Mouse (Mus musculus) bone marrow, adult 2 months (tissue): ENCODE results near the gene Slc25a44. TPM values are rescaled to one million over a fixed set of nuclear protein-coding genes. Genes with fewer than 3 reads are reported as not detected.

Experiments used
- H3K27ac ChIP-seq: fragments of 200-500 bp; 2 replicates; pipeline ENCODE4 v1.5.1; 2012; ENCODE audit warnings: low read depth, mild to moderate bottlenecking, control low read depth, inconsistent platforms, low read length; ENCODE audit not compliant: control insufficient read depth, poor library complexity, insufficient read depth
- H3K4me1 ChIP-seq: fragments of 200-500 bp; 2 replicates; pipeline ENCODE4 v1.6.1; 2011; ENCODE audit warnings: low read length; ENCODE audit not compliant: control insufficient read depth, insufficient read depth
- H3K4me3 ChIP-seq: fragments of 200-500 bp; replicated peaks from 2 replicates; pipeline ENCODE3; 2011; ENCODE audit warnings: mild to moderate bottlenecking, low read depth, low read length, control low read depth; ENCODE audit not compliant: control insufficient read depth
- CTCF ChIP-seq: fragments of 200-500 bp; IDR thresholded peaks from 2 replicates; pipeline ENCODE4 v1.5.1; 2011; ENCODE audit warnings: low read length, control low read depth; ENCODE audit not compliant: control insufficient read depth, insufficient read depth
- POLR2A ChIP-seq: fragments of 200-500 bp; IDR thresholded peaks from 2 replicates; pipeline ENCODE4 v1.6.1; 2011; ENCODE audit warnings: low read depth, mild to moderate bottlenecking, control low read depth, low read length, borderline replicate concordance; ENCODE audit not compliant: control insufficient read depth
- WGBS: fragments of 180-500 bp; shearing (Covaris S2); methylation state at CpG from one replicate; pipeline ENCODE4 v1.1.7; 2018; 5-methylcytosine and 5-hydroxymethylcytosine counted together
- polyA plus RNA-seq: library from polyadenylated mRNA; stranded (reverse); fragments of >200 nt; gene quantifications from 2 replicates; pipeline ENCODE4 v1.2.4, GENCODE M21; 2011; ENCODE audit warnings: low replicate concordance; ENCODE audit not compliant: missing spikeins, insufficient read depth, insufficient read length

The Slc25a44 gene
- polyA plus RNA-seq, 1 experiment, result 17.4 TPM

DNA sequence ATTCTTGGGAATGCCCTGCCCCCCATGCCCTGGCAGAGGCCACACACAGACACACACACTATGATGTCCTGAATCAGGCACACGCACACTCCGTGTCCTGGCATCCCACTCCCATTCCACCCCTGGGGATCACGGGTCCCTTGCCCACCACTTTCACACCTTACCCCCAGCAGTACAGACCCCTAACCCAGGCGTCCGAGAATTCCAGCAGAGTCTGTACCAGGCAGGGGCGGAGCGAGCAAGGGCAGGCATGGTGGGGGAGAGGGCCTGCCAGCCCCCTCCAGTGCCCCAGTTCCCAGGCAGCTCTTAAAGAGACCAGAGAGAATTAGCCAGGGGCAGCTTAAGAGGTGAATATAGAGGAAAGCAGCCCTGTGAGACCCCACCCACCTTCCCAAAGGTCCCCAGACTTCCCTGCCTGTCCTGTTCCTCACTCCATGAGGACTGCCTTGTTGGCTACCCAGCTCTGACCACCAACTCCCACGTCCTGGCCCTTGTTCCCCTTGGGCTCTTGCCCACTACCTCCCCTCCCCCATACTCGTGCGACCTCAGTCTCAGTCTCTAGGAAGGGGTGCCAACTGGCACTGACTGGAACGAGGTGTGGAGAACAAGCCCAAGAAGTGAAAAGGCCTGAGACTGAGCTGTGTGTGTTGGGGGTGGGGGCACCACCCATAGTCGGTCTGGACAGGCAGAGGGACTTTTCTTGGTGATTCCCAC, 36.2 kb upstream of the Slc25a44 start, which contains the start of gene Sema4a:
Gene Sema4a (minus strand): TSS at position 200 of the 714 bp plus-strand sequence.
- no peak for TF ChIP-seq POLR2A
- no peak for TF ChIP-seq CTCF
- Histone ChIP-seq H3K27ac (peak within 1 kb of the TSS; percentile 2; the same call in 1 of the 2 replicates), H3K4me3 (no peak within 1 kb of the TSS), H3K4me1 (peaks cover 5% of the 10 kb centered on the region; the same call in 1 of the 2 replicates)
- 57% methylated on average over 12 of the region's 12 CpGs for WGBS

DNA sequence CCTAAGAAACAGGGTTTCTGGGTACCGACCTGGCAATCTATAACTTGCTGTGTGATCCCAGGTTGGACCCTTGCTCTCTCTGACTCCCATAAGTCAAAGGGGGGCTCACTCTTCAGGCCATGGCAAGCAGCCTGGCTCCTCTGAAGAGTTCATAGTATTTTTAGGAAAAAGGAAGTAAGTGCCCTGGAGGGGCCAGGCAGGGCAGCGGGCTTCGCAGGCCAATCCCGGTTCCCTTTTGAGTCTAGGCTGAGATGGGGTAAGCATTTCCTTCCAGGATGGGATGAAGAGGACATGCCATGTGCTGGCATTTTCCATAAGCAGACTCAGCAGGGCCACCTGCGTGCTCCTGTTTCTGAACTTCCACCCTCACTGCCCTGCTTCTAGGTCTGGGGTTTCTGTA, 35.1 kb upstream of the Slc25a44 start:
- no peak overlapping the region for H3K4me3 ChIP-seq
- 22% methylated on average over 5 of the region's 5 CpGs for WGBS
- TF ChIP-seq POLR2A (no peak), CTCF (no peak)
- peaks cover 5% of the 10 kb centered on the region; the same call in 1 of the 2 replicates for H3K4me1 ChIP-seq
- peak overlapping the region; percentile 2; the same call in 1 of the 2 replicates for H3K27ac ChIP-seq

DNA sequence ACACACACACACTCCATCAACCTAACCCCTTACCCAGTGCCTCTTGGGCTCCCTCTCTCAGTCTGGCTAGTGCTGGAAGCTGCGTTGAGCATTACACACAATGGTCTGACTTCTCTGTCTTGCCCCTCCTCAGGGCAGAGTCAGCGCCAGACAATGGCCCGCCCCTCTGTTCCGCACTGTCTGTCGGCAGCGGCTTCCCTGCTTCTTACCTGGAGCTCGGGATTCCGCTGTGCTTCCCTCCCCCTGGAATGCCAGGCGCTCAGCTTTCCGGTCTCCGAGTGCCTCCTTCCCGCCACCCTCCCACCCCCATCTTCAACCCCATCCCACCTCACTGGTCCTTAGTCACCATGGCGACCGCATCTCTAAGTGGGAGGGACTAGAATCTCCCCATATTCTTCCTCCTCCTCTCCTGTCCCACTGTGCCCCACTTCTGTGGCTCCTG, 33.9 kb upstream of the Slc25a44 start:
- TF ChIP-seq POLR2A, result no peak
- Histone ChIP-seq H3K4me1 (peaks cover 3% of the 10 kb centered on the region; the same call in 1 of the 2 replicates), H3K27ac (no peak overlapping the region; the same call in 1 of the 2 replicates), H3K4me3 (no peak overlapping the region)
- 22% methylated on average over 14 of the region's 14 CpGs for WGBS

DNA sequence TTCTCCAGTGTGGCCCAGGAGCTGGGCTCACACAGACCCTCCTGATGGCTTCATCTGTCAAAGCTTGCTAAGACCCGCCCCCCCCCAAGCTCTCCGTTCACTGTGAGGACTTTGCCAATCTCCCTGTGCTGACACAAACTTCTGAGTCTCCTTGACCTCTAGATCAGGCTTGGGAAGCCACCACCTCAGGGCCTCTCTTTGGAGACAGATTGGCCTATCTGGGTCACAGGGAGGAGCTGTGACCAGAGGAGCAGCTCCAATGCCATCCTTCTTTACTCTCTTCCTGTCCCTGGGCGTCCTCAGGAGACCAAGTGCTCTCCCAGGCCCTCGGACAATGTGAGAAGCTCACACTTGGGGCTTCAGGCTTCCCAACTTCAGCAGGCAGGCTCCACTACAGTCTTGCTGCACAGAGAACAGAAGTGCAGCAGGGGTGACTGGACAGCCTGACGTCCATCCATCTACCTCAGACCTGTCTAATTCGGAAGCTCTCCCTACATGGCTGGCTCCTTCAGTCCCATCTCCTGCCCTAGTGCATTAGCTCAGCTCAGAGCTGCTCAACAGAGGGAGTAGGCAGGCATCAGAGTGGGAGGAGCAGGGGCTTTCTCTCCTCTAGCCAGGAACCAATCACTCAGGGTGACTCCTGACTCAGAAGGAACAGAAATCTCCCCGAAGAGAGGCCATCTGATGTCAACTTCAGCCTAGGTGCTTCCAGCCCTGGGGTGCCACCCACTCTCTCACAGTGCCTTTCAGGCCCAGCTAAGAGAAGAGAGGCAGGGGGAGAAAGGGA, 32.0 kb upstream of the Slc25a44 start:
- Histone ChIP-seq H3K4me3 (no peak overlapping the region), H3K27ac (no peak overlapping the region), H3K4me1 (peaks cover 3% of the 10 kb centered on the region; the same call in 1 of the 2 replicates)
- TF ChIP-seq CTCF (no peak), POLR2A (no peak)
- 73% methylated on average over 7 of the region's 7 CpGs for WGBS

DNA sequence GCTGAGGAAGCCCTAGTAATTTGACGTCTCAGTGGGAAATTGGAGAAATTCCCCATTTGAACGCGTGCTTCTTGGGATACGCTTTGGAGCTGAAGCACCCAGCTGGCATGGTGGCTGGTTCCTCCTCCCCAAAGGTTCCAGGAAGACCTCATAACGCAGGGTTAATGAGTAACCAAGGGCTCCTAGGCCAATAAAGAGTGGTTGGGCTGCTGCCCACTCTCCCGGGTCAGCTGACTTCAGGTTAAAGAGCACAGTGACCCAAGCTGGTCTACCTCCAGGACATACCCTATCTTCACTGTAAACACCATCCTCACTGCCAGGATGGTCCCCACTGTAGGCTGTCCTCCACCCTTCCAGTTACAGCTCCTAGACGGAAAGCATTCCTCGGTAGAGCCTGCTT, 31.4 kb upstream of the Slc25a44 start:
- Histone ChIP-seq H3K27ac (no peak overlapping the region), H3K4me3 (no peak overlapping the region), H3K4me1 (peaks cover 3% of the 10 kb centered on the region; the same call in 1 of the 2 replicates)
- WGBS, result 85% methylated on average over 8 of the region's 8 CpGs
- TF ChIP-seq POLR2A, result no peak
- TF ChIP-seq CTCF, result no peak

DNA sequence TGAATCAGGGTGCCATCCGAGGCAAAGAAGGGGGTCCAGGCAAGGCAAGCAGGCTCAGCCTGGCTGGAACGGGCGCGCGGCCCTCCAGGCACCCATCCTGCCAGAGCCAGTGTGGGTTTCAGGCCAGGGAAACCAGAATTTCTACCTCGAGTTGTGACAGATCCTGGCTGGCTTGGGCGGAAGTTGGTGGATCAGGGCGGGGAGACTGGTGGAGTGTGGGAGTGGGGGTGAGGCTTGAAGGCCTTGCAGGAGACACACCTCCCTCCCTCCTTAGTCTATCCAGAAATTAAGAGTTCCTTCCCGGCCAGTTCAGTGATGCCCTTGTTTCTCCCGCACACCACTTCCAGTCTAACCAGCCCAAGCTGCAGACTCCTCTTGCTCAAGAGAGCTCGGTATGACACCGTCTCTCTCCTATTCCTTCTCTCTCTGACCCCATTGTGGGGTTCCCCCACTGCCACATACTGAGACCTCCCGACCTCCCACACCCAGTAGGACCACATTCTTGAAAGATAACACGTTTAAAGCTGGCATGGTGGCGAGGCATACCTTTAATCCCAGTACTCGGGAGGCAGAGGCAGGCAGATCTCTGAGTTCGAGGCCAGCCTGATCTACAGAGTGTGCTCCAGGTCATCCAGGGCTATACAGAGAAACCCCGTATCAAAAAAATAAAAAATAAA, 30.8 kb upstream of the Slc25a44 start:
- peak overlapping the region; percentile 94 for H3K27ac ChIP-seq

DNA sequence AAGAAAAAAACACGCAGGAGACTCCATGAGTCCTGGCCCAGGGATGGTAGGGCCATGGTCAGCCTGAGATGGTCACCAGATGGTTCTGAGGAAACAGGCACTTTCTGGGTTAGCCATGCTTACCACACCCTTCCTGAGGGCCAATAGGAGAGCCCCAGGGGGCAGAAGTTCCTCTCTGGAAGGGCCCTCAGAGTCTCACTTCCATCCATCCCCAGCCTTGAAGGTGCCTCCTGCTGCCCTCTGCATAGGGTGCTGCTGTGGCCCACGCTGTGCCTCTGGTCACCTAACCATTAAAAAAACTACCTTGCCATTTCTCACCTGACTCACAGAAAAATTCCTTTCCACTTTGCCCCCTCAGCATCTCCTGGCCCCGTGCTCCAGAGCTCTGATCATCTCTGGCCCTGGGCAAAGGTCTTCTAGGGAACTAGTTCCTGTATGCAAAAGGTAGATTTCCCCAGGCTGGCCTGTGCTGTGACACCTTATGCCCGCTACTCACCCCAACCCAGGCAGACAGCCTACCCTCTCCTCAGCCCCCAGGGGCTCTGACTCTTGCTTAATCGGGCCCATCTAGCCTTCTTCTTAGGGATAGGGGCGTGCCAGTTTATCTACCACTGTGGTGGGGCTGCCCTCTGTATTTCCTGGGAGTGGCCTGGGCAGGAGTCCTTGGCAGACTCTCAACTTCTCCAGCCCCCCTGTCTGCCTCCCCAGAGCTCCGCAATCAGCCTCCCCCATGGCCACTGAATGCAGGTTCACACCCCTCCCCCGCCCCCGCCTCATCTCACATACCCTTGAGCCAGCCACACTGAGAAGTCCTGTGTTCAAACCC, 30.0 kb upstream of the Slc25a44 start:
- WGBS, result 12% methylated on average over 9 of the region's 9 CpGs
- H3K27ac ChIP-seq, result peak overlapping the region; percentile 94
- TF ChIP-seq CTCF, result no peak
- no peak for TF ChIP-seq POLR2A
- H3K4me1 ChIP-seq, result no peaks in the 10 kb centered on the region; the same call in 1 of the 2 replicates
- H3K4me3 ChIP-seq, result peak overlapping the region; percentile 73

More for the DNA sequence above, 30.8 kb upstream of the Slc25a44 start:
- TF ChIP-seq CTCF (no peak), POLR2A (no peak)
- WGBS, result 50% methylated on average over 18 of the region's 18 CpGs
- peak overlapping the region; percentile 73 for H3K4me3 ChIP-seq
- peaks cover 3% of the 10 kb centered on the region; the same call in 1 of the 2 replicates for H3K4me1 ChIP-seq
